Mouse (Mus musculus): ENCODE measurements at regions not wholly inside any gene's neighbourhood (a gene's known extent, or its start where the extent isn't known, plus 50 kb on each side); places are given as distances from the start of the nearest gene placed in this dataset.

- intact Hi-C loops (cut with DNase I) = no loop called here
These were observed 57.5 kb upstream of the Klf6 start for GRCm38 (mm10) chr13:5803540-5804380.

DNA sequence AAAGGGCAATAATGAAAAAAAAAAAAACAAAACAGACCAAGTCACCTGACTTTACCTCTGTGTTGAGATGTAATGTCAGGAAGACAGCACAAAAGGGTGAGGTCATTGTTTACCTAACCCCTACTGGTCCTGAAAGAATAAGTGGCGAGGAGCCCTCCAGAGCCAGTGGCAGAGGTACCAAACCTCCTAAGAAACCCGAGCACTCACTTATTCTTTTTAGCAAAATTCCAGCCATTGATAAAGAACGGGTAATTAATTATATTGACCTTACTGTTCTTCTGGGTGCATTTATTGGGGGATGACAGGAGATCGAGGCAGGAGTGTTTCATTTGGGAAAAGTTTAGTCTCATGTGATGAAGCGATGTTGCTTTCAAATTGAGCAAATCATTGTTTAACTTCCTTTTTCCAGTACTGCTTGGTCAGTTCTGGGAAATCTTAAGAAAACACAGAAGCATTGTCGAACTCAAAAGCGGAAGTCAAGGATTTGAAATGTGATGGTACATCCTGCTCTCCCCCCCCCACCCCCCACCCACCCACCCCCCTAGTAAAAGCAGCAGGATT is 56.8 kb upstream of the Klf6 start:
- no peak for DNase-seq (ENCODE audit: low spot score in 2 of 2)
- intact Hi-C loops (cut with DNase I) = no loop called here

More at GRCm38 (mm10) chr13:5803540-5804380, 57.5 kb upstream of the Klf6 start:
- no peak for DNase-seq (ENCODE audit: low spot score in 2 of 2)

- intact Hi-C loops (cut with DNase I) = no loop called here
- no peak for DNase-seq (ENCODE audit: low spot score in 2 of 2)
These were observed 52.9 kb upstream of the Klf6 start for GRCm38 (mm10) chr13:5808380-5808779.
